Mouse (Mus musculus) intestine, embryonic 16.5 days (tissue): Measurements from ENCODE around the gene Ddx42. TPM values are rescaled to one million over a fixed set of nuclear protein-coding genes. Genes with fewer than 3 reads are reported as not detected.

Experiments used
- ATAC-seq: fragments of 200-750 bp; cut with Nextera tagmentation; 2 replicates; pipeline ENCODE4 v1.8.0; 2017; ENCODE audit warnings: moderate TSS enrichment, moderate library complexity
- H3K27ac ChIP-seq: fragments of 300-500 bp; sonication (generic); 2 replicates; pipeline ENCODE4 v1.5.1; 2014; ENCODE audit warnings: mild to moderate bottlenecking, low read length
- H3K27me3 ChIP-seq: fragments of 300-500 bp; sonication (generic); replicated peaks from 2 replicates; pipeline ENCODE4 v1.6.1; 2014; ENCODE audit warnings: low read length, control low read depth, mixed read lengths; ENCODE audit not compliant: control insufficient read depth, insufficient read depth
- H3K36me3 ChIP-seq: fragments of 300-500 bp; sonication (generic); 2 replicates; pipeline ENCODE4 v1.6.1; 2014; ENCODE audit warnings: low read length, control low read depth; ENCODE audit not compliant: control insufficient read depth, insufficient read depth
- H3K4me1 ChIP-seq: fragments of 300-500 bp; sonication (generic); 2 replicates; pipeline ENCODE4 v1.6.1; 2014; ENCODE audit warnings: low read length, control low read depth, mixed read lengths; ENCODE audit not compliant: control insufficient read depth, insufficient read depth
- H3K4me2 ChIP-seq: fragments of 300-500 bp; sonication (generic); 2 replicates; pipeline ENCODE4 v1.6.1; 2014; ENCODE audit warnings: low read depth, low read length, control low read depth
- H3K4me3 ChIP-seq: fragments of 300-500 bp; sonication (generic); 2 replicates; pipeline ENCODE4 v1.5.1; 2014; ENCODE audit warnings: mild to moderate bottlenecking, low read length
- H3K9ac ChIP-seq: fragments of 300-500 bp; sonication (generic); 2 replicates; pipeline ENCODE4 v1.6.1; 2014; ENCODE audit warnings: low read depth, low read length
- H3K9me3 ChIP-seq: fragments of 300-500 bp; sonication (generic); 2 replicates; pipeline ENCODE4 v1.6.1; 2016; ENCODE audit warnings: low read length, control low read depth; ENCODE audit not compliant: control insufficient read depth
- WGBS: fragments of 180-500 bp; shearing (Covaris S2); extraction: QIAGEN DNeasy Blood & Tissue Kit; methylation state at CpG from one replicate; pipeline ENCODE4 v1.1.7; 2014; 5-methylcytosine and 5-hydroxymethylcytosine counted together
- polyA plus RNA-seq: library from polyadenylated mRNA; unstranded; fragments of >200 nt; fragmentation: Nextera tagmentation; extraction: Ambion mirVana; gene quantifications from 2 replicates; pipeline ENCODE4 v1.2.1, GENCODE M21; 2015

Gene Ddx42
- polyA plus RNA-seq, 1 experiment from 2014 or later: 57.5 TPM

GRCm38 (mm10) chr11:106271794-106272643 is 55.3 kb downstream of the Ddx42 start:
- Histone ChIP-seq H3K27me3 (no peaks in the 10 kb centered on the region), H3K9me3 (no peaks in the 10 kb centered on the region), H3K27ac (peak overlapping the region; percentile 98), H3K4me1 (peaks cover 53% of the 10 kb centered on the region), H3K9ac (peak overlapping the region; percentile 99), H3K36me3 (no peaks in the 10 kb centered on the region), H3K4me2 (peak overlapping the region; percentile 79), H3K4me3 (peak overlapping the region; percentile 96)
- peak; percentile 42 for ATAC-seq
- WGBS: under 1% methylated on average over 41 of the region's 41 CpGs

- under 1% methylated on average over 72 of the region's 72 CpGs for WGBS
- Histone ChIP-seq H3K4me3 (peak within 1 kb of the TSS; percentile 96), H3K27me3 (no peaks in the 10 kb centered on the region), H3K9me3 (no peaks in the 10 kb centered on the region), H3K9ac (peak within 1 kb of the TSS; percentile 99), H3K4me2 (peak within 1 kb of the TSS; percentile 88), H3K36me3 (no peaks in the 10 kb centered on the region), H3K27ac (peak within 1 kb of the TSS; percentile 98), H3K4me1 (peaks cover 50% of the 10 kb centered on the region)
- peak; percentile 94 for ATAC-seq
These were observed 56.1 kb downstream of the Ddx42 start, which contains the start of gene Smarcd2 for GRCm38 (mm10) chr11:106272644-106273310. TSS of gene Smarcd2 (minus strand) at chr11:106272972.

GRCm38 (mm10) chr11:106273311-106273684 is 56.6 kb downstream of the Ddx42 start:
- peaks cover 45% of the 10 kb centered on the region for H3K4me1 ChIP-seq
- 8% methylated on average over 16 of the region's 16 CpGs for WGBS
- H3K36me3 ChIP-seq: no peaks in the 10 kb centered on the region
- H3K27me3 ChIP-seq: no peaks in the 10 kb centered on the region
- peak; percentile 19 for ATAC-seq
- H3K4me2 ChIP-seq: peak overlapping the region; percentile 88
- peak overlapping the region; percentile 90 for H3K27ac ChIP-seq
- peak overlapping the region; percentile 75 for H3K9ac ChIP-seq
- H3K4me3 ChIP-seq: peak overlapping the region; percentile 96
- no peaks in the 10 kb centered on the region for H3K9me3 ChIP-seq

GRCm38 (mm10) chr11:106273811-106274210 is 57.1 kb downstream of the Ddx42 start:
- Histone ChIP-seq H3K27me3 (no peaks in the 10 kb centered on the region), H3K4me3 (peak overlapping the region; percentile 96), H3K9me3 (no peaks in the 10 kb centered on the region), H3K27ac (0 out of 2 replicates have a peak overlapping the region, but pooled peaks have one; percentile 90), H3K36me3 (no peaks in the 10 kb centered on the region), H3K9ac (no peak overlapping the region), H3K4me2 (peak overlapping the region; percentile 88), H3K4me1 (peaks cover 40% of the 10 kb centered on the region)
- 90% methylated on average over 6 of the region's 6 CpGs for WGBS
- no peak for ATAC-seq

- no peak for ATAC-seq
- H3K4me1 ChIP-seq: peaks cover 34% of the 10 kb centered on the region
- no peaks in the 10 kb centered on the region for H3K36me3 ChIP-seq
- H3K9ac ChIP-seq: no peak overlapping the region
- H3K27ac ChIP-seq: 0 out of 2 replicates have a peak overlapping the region, but pooled peaks have one; percentile 1
- WGBS: 88% methylated on average over 1 of the region's 1 CpGs
- no peak overlapping the region for H3K4me2 ChIP-seq
- H3K27me3 ChIP-seq: no peaks in the 10 kb centered on the region
- H3K4me3 ChIP-seq: no peak overlapping the region
- H3K9me3 ChIP-seq: no peaks in the 10 kb centered on the region
These were observed 57.6 kb downstream of the Ddx42 start for GRCm38 (mm10) chr11:106274374-106274773.

GRCm38 (mm10) chr11:106274971-106275411 is 58.3 kb downstream of the Ddx42 start:
- Histone ChIP-seq H3K4me1 (peaks cover 32% of the 10 kb centered on the region), H3K9me3 (no peaks in the 10 kb centered on the region), H3K36me3 (no peaks in the 10 kb centered on the region), H3K4me3 (no peak overlapping the region), H3K27me3 (no peaks in the 10 kb centered on the region), H3K4me2 (no peak overlapping the region), H3K9ac (0 out of 2 replicates have a peak overlapping the region, but pooled peaks have one; percentile 13), H3K27ac (peak overlapping the region; percentile 1)
- no peak for ATAC-seq
- 51% methylated on average over 7 of the region's 7 CpGs for WGBS

- 6% methylated on average over 25 of the region's 25 CpGs for WGBS
- Histone ChIP-seq H3K9ac (peak within 1 kb of the TSS; percentile 59), H3K4me3 (peak within 1 kb of the TSS; percentile 31), H3K9me3 (no peaks in the 10 kb centered on the region), H3K36me3 (no peaks in the 10 kb centered on the region), H3K4me2 (peak within 1 kb of the TSS; percentile 52), H3K27me3 (no peaks in the 10 kb centered on the region), H3K27ac (no peak within 1 kb of the TSS), H3K4me1 (peaks cover 19% of the 10 kb centered on the region)
- ATAC-seq: peak; percentile 16; the same call in 1 of the 2 replicates
These were observed 59.7 kb downstream of the Ddx42 start, which contains the start of gene Tcam1 for GRCm38 (mm10) chr11:106276454-106276853. TSS of gene Tcam1 (plus strand) at chr11:106276672.

- Histone ChIP-seq H3K4me2 (no peak overlapping the region), H3K4me3 (no peak overlapping the region), H3K4me1 (no peaks in the 10 kb centered on the region), H3K27me3 (no peaks in the 10 kb centered on the region), H3K27ac (no peak overlapping the region), H3K9ac (no peak overlapping the region), H3K9me3 (no peaks in the 10 kb centered on the region), H3K36me3 (no peaks in the 10 kb centered on the region)
- 81% methylated on average over 6 of the region's 6 CpGs for WGBS
- no peak for ATAC-seq
These were observed 65.7 kb downstream of the Ddx42 start for GRCm38 (mm10) chr11:106282452-106282851.

GRCm38 (mm10) chr11:106283371-106283770 is 66.6 kb downstream of the Ddx42 start:
- WGBS: 83% methylated on average over 4 of the region's 4 CpGs
- no peak overlapping the region for H3K27ac ChIP-seq
- H3K9me3 ChIP-seq: no peaks in the 10 kb centered on the region
- no peak overlapping the region for H3K4me2 ChIP-seq
- no peak for ATAC-seq
- H3K36me3 ChIP-seq: no peaks in the 10 kb centered on the region
- no peak overlapping the region for H3K4me3 ChIP-seq
- no peaks in the 10 kb centered on the region for H3K4me1 ChIP-seq
- H3K27me3 ChIP-seq: no peaks in the 10 kb centered on the region
- no peak overlapping the region for H3K9ac ChIP-seq
